ENCODE assay signal across 11 mouse cellular contexts in genomic region chr19:59267417-59267963, GRCm38 (mm10). TPM values are rescaled to one million over a fixed set of nuclear protein-coding genes. Genes with fewer than 3 reads are reported as not detected.
DNase-seq lines count a peak whose midpoint lies in the region; ATAC-seq and TF ChIP-seq lines count a peak whose summit lies in the region.
"Had no signal": no experiment of that assay in that cellular context is flagged by ENCODE, and none has a peak within 500 bp of the region (broad histone marks: within the 10 kb centered on the region; RNA-seq: fewer than 3 reads in every experiment).

No protein-coding gene starts in this region.

- no peak overlapping the region for H3K9ac ChIP-seq in embryonic facial prominence, embryonic 14.5 days (ENCODE audit: low read depth, low read length)
- H3K9ac ChIP-seq in hindbrain, postnatal 0 days (replicated peaks; ENCODE audit: low read length) = no peak overlapping the region
- no peak overlapping the region for H3K9ac ChIP-seq in stomach, embryonic 15.5 days

- no peak overlapping the region for H3K4me2 ChIP-seq in embryonic facial prominence, embryonic 14.5 days (ENCODE audit: low read depth, low read length)
- H3K4me2 ChIP-seq in hindbrain, postnatal 0 days (ENCODE audit: low read depth, low read length) = no peak overlapping the region
- no peak overlapping the region for H3K4me2 ChIP-seq in stomach, embryonic 15.5 days

- peak; percentile 44; the same call in 1 of the 2 replicates for ATAC-seq in embryonic facial prominence, embryonic 14.5 days (ENCODE audit: low read depth)
- ATAC-seq in hindbrain, postnatal 0 days = peak; percentile 59; the same call in 1 of the 2 replicates
- ATAC-seq in stomach, embryonic 15.5 days (ENCODE audit: insufficient read depth, low FRiP score, low read depth) = peak; percentile 72; the same call in 1 of the 2 replicates

- H3K36me3 ChIP-seq in embryonic facial prominence, embryonic 14.5 days (ENCODE audit: control insufficient read depth, insufficient read depth, low read length) = no peaks in the 10 kb centered on the region
- H3K36me3 ChIP-seq in hindbrain, postnatal 0 days (ENCODE audit: insufficient read depth, low read length) = no peaks in the 10 kb centered on the region
- H3K36me3 ChIP-seq in stomach, embryonic 15.5 days = no peaks in the 10 kb centered on the region

- 0 out of 2 replicates have a peak, but pooled peaks cover 5% of the 10 kb centered on the region for H3K27me3 ChIP-seq in embryonic facial prominence, embryonic 14.5 days (replicated peaks; ENCODE audit: control insufficient read depth, insufficient read depth, low read length)
- H3K27me3 ChIP-seq in hindbrain, postnatal 0 days (ENCODE audit: insufficient read depth, low read length) = 0 out of 2 replicates have a peak, but pooled peaks cover 3% of the 10 kb centered on the region
- peaks cover 5% of the 10 kb centered on the region; the same call in 1 of the 2 replicates for H3K27me3 ChIP-seq in stomach, embryonic 15.5 days (replicated peaks)

- 28% methylated on average over 5 of the region's 5 CpGs for WGBS in embryonic facial prominence, embryonic 14.5 days
- WGBS in hindbrain, postnatal 0 days = 10% methylated on average over 5 of the region's 5 CpGs
- 12% methylated on average over 5 of the region's 5 CpGs for WGBS in stomach, embryonic 15.5 days

- DNase-seq in left cerebral cortex, postnatal 4 days = peak; percentile 13
- no peak for DNase-seq in left cerebral cortex, postnatal 36 days (ENCODE audit: low spot score in 2 of 2)
- peak; percentile 58 for DNase-seq in embryonic facial prominence, embryonic 14.5 days (ENCODE audit: low spot score)
- peak; percentile 46 for DNase-seq in hindbrain, postnatal 0 days (ENCODE audit: low spot score)
- no peak for DNase-seq in layer of hippocampus, adult 9-10 months (ENCODE audit: low spot score)
- no peak for DNase-seq in adrenal gland, postnatal 25 days
- DNase-seq: cerebellum, adult 11 months had no signal

- TF ChIP-seq CTCF in hindbrain, postnatal 0 days (IDR thresholded peaks at IDR 0.05; ENCODE audit: low read depth) = peak; percentile 13; the same call in 1 of the 2 replicates

- H3K9me3 ChIP-seq in embryonic facial prominence, embryonic 14.5 days (ENCODE audit: control insufficient read depth, low read length) = no peaks in the 10 kb centered on the region
- no peaks in the 10 kb centered on the region for H3K9me3 ChIP-seq in hindbrain, postnatal 0 days (ENCODE audit: low read length)
- no peaks in the 10 kb centered on the region for H3K9me3 ChIP-seq in stomach, embryonic 15.5 days

- H3K4me1 ChIP-seq in embryonic facial prominence, embryonic 14.5 days (ENCODE audit: control insufficient read depth, insufficient read depth, low read length) = 0 out of 2 replicates have a peak, but pooled peaks cover 6% of the 10 kb centered on the region
- H3K4me1 ChIP-seq in hindbrain, postnatal 0 days (ENCODE audit: insufficient read depth, low read length) = peaks cover 7% of the 10 kb centered on the region; the same call in 1 of the 2 replicates
- H3K4me1 ChIP-seq in stomach, embryonic 15.5 days = 0 out of 2 replicates have a peak, but pooled peaks cover 4% of the 10 kb centered on the region

- H3K27ac ChIP-seq in embryonic facial prominence, embryonic 14.5 days (replicated peaks; ENCODE audit: low read depth, low read length) = 0 out of 2 replicates have a peak overlapping the region, but pooled peaks have one; percentile 35
- no peak overlapping the region for H3K27ac ChIP-seq in hindbrain, postnatal 0 days
- peak overlapping the region; percentile 80 for H3K27ac ChIP-seq in stomach, embryonic 15.5 days

- intact Hi-C loops in left cerebral cortex, postnatal 4 days (cut with DNase I) = no loop called here
- intact Hi-C loops in left cerebral cortex, postnatal 36 days (cut with DNase I) = no loop called here

- H3K4me3 ChIP-seq in embryonic facial prominence, embryonic 14.5 days (ENCODE audit: low read depth, low read length) = no peak overlapping the region
- H3K4me3 ChIP-seq in hindbrain, postnatal 0 days (ENCODE audit: low read length) = no peak overlapping the region
- no peak overlapping the region for H3K4me3 ChIP-seq in stomach, embryonic 15.5 days (replicated peaks)
- H3K4me3 ChIP-seq: myocyte had no signal

RNA-seq across cellular contexts. Expression of gene Slc18a2, which starts 6.8 kb away (rescaled TPM):
- total RNA-seq in left cerebral cortex, postnatal 4 days (2021) = 1 to 10 TPM; 4.6 to 6.0 TPM
- under 1 TPM in 1 of 2 experiments, not detected in 1; 0.16 TPM for total RNA-seq in left cerebral cortex, postnatal 36 days (2021)
- polyA plus RNA-seq in embryonic facial prominence, embryonic 14.5 days (2014; fragmentation: Nextera tagmentation; extraction: Ambion mirVana) = 7.9 and 9.0 TPM in 2 replicates
- 11.4 and 13.7 TPM in 2 replicates for total RNA-seq in hindbrain, postnatal 0 days (2014; rRNA removed)
- 21.3 and 21.7 TPM in 2 replicates for polyA plus RNA-seq in hindbrain, postnatal 0 days (2015; fragmentation: Nextera tagmentation; extraction: Ambion mirVana)
- 11.4 and 11.9 TPM in 2 replicates for polyA plus RNA-seq in stomach, embryonic 15.5 days (2015; fragmentation: Nextera tagmentation; extraction: Ambion mirVana)
- total RNA-seq in adrenal gland, postnatal 25 days (2021) = 13.0 and 15.0 TPM in 2 replicates

RNA-seq across cellular contexts. Expression of gene Kcnk18, which starts 48.5 kb away (rescaled TPM):
- not detected for total RNA-seq in left cerebral cortex, postnatal 4 days (2021)
- total RNA-seq in left cerebral cortex, postnatal 36 days (2021) = not detected
- polyA plus RNA-seq in embryonic facial prominence, embryonic 14.5 days (2014; fragmentation: Nextera tagmentation; extraction: Ambion mirVana) = 0.18 TPM in 1 of 2 replicates, not detected in the other
- total RNA-seq in hindbrain, postnatal 0 days (2014; rRNA removed) = not detected in 2 replicates
- polyA plus RNA-seq in hindbrain, postnatal 0 days (2015; fragmentation: Nextera tagmentation; extraction: Ambion mirVana) = 0.05 TPM in 1 of 2 replicates, not detected in the other
- polyA plus RNA-seq in stomach, embryonic 15.5 days (2015; fragmentation: Nextera tagmentation; extraction: Ambion mirVana) = 0.06 TPM in 1 of 2 replicates, not detected in the other
- not detected in 2 replicates for total RNA-seq in adrenal gland, postnatal 25 days (2021)
- total RNA-seq: liver, adult 2 months had no signal
- polyA plus RNA-seq: gonadal fat pad, adult 2 months; liver, adult 2 months; myocyte had no signal

RNA-seq across cellular contexts. Expression of gene Rps12-ps3, which starts 54.6 kb away (rescaled TPM):
- 100 to 1,000 TPM; 506 to 561 TPM for total RNA-seq in left cerebral cortex, postnatal 4 days (2021)
- total RNA-seq in left cerebral cortex, postnatal 36 days (2021) = 100 to 1,000 TPM; 151 to 237 TPM
- polyA plus RNA-seq in embryonic facial prominence, embryonic 14.5 days (2014; fragmentation: Nextera tagmentation; extraction: Ambion mirVana) = 31.0 and 42.8 TPM in 2 replicates
- total RNA-seq in hindbrain, postnatal 0 days (2014; rRNA removed) = 47.7 and 63.1 TPM in 2 replicates
- polyA plus RNA-seq in hindbrain, postnatal 0 days (2015; fragmentation: Nextera tagmentation; extraction: Ambion mirVana) = 4.5 and 13.9 TPM in 2 replicates
- 22.8 and 65.7 TPM in 2 replicates for polyA plus RNA-seq in stomach, embryonic 15.5 days (2015; fragmentation: Nextera tagmentation; extraction: Ambion mirVana)
- 267 and 689 TPM in 2 replicates for total RNA-seq in adrenal gland, postnatal 25 days (2021)

Comparison
In these comparisons a context has a peak if more than half of its experiments do, and no peak if none do; other contexts are left out.
1. DNase-seq: peak in left cerebral cortex, postnatal 4 days (single experiment), embryonic facial prominence, embryonic 14.5 days (single experiment) and hindbrain, postnatal 0 days (single experiment); none in left cerebral cortex, postnatal 36 days (0 of 2), layer of hippocampus, adult 9-10 months (single experiment) and adrenal gland, postnatal 25 days (single experiment).
2. RNA of gene Slc18a2, which starts 6.8 kb away (total RNA-seq): 13.0 to 15.0 TPM in adrenal gland, postnatal 25 days, 11.4 to 13.7 TPM in hindbrain, postnatal 0 days and 4.6 to 6.0 TPM in left cerebral cortex, postnatal 4 days; 0.16 TPM in left cerebral cortex, postnatal 36 days; every median in the first group is over 4 times any median in the second.
3. Peak in every context shown above with its lines, with median percentiles within 50 percentile points of each other: ATAC-seq.